Comparison of ENCODE assay signal across 12 mouse cellular contexts in the genomic region with DNA sequence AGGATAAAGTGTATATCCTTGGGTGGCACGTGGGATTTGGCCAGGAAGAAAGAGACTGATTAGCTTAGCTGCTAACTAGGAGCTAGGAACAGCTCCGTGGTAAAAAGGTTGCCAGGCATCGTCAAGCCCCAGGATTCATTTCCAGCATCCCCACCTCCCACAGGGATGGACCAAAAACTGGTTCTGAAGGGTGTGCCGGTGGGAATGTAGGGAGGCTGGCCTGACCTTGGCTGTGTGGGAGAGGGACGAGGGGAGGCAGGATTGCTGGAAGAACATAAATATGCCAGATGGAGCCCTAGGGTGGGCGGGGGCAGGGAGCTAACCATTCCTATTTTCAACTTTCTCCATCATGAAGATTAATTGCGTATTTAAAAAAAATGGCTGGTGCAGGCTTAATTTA. TPM values are rescaled to one million over a fixed set of nuclear protein-coding genes. Genes with fewer than 3 reads are reported as not detected.
DNase-seq lines count a peak whose midpoint lies in the region; ATAC-seq lines count a peak whose summit lies in the region.
"Had no signal": no experiment of that assay in that cellular context is flagged by ENCODE, and none has a peak within 500 bp of the region (broad histone marks: within the 10 kb centered on the region; RNA-seq: fewer than 3 reads in every experiment).

No protein-coding gene starts in this region.

- ATAC-seq in kidney, embryonic 14.5 days (ENCODE audit: low FRiP score, low TSS enrichment): no peak
- no peak for ATAC-seq in forebrain, embryonic 15.5 days (replicated peaks)
- ATAC-seq in midbrain, embryonic 14.5 days (ENCODE audit: low FRiP score, low TSS enrichment): no peak
- no peak for ATAC-seq in monocyte, adult 5-6 weeks (replicated peaks; ENCODE audit: insufficient number of reproducible peaks, low FRiP score, low TSS enrichment, poor library complexity, severe bottlenecking)
- ATAC-seq: Patski had no signal

- H3K9me3 ChIP-seq in kidney, embryonic 14.5 days (ENCODE audit: control insufficient read depth, low read length): no peaks in the 10 kb centered on the region
- H3K9me3 ChIP-seq in forebrain, embryonic 15.5 days: no peaks in the 10 kb centered on the region
- H3K9me3 ChIP-seq in midbrain, embryonic 14.5 days (ENCODE audit: control insufficient read depth, low read length): no peaks in the 10 kb centered on the region
- H3K9me3 ChIP-seq: limb, embryonic 12.5 days had no signal

- no peaks in the 10 kb centered on the region for H3K36me3 ChIP-seq in kidney, embryonic 14.5 days (ENCODE audit: control insufficient read depth, insufficient read depth, low read length)
- H3K36me3 ChIP-seq in forebrain, embryonic 15.5 days: no peaks in the 10 kb centered on the region
- no peaks in the 10 kb centered on the region for H3K36me3 ChIP-seq in midbrain, embryonic 14.5 days (ENCODE audit: control insufficient read depth, insufficient read depth, low read length)
- H3K36me3 ChIP-seq: limb, embryonic 12.5 days had no signal

- H3K27ac ChIP-seq in kidney, embryonic 14.5 days (ENCODE audit: low read depth, low read length): peak overlapping the region; percentile 38; the same call in 1 of the 2 replicates
- H3K27ac ChIP-seq in forebrain, embryonic 15.5 days (replicated peaks): peak overlapping the region; percentile 81
- H3K27ac ChIP-seq in midbrain, embryonic 14.5 days (replicated peaks; ENCODE audit: low read depth, low read length): no peak overlapping the region

- DNase-seq in kidney, postnatal 36 days: no peak
- DNase-seq in R1 (ENCODE audit: low read depth, low spot score): peak; percentile 62
- DNase-seq in midbrain, embryonic 14.5 days: no peak
- DNase-seq in urinary bladder, postnatal 4 days (ENCODE audit: low spot score in 2 of 2): no peak
- DNase-seq in c-Kit-positive CD71-positive TER-119-positive erythroid progenitor cells, embryonic 14.5 days (ENCODE audit: low spot score): no peak
- DNase-seq: cerebellum, adult 8-10 months; gastrocnemius, postnatal 10 days had no signal

- peak overlapping the region; percentile 85; the same call in 1 of the 2 replicates for H3K4me2 ChIP-seq in kidney, embryonic 14.5 days (replicated peaks; ENCODE audit: low read depth, low read length)
- peak overlapping the region; percentile 62 for H3K4me2 ChIP-seq in forebrain, embryonic 15.5 days (replicated peaks)
- H3K4me2 ChIP-seq in midbrain, embryonic 14.5 days (ENCODE audit: low read length): peak overlapping the region; percentile 70

- 21% methylated on average over 7 of the region's 7 CpGs for WGBS in kidney, embryonic 14.5 days
- 31% methylated on average over 7 of the region's 7 CpGs for WGBS in forebrain, embryonic 15.5 days
- 31% methylated on average over 7 of the region's 7 CpGs for WGBS in midbrain, embryonic 14.5 days

- H3K4me3 ChIP-seq in kidney, embryonic 14.5 days (ENCODE audit: low read length): no peak overlapping the region; the same call in 1 of the 2 replicates
- peak overlapping the region; percentile 53 for H3K4me3 ChIP-seq in forebrain, embryonic 15.5 days
- peak overlapping the region; percentile 50 for H3K4me3 ChIP-seq in midbrain, embryonic 14.5 days (replicated peaks; ENCODE audit: low read depth, low read length)

- no peak overlapping the region for H3K9ac ChIP-seq in kidney, embryonic 14.5 days (ENCODE audit: low read depth, low read length)
- H3K9ac ChIP-seq in forebrain, embryonic 15.5 days (replicated peaks): peak overlapping the region; percentile 59; the same call in 1 of the 2 replicates
- H3K9ac ChIP-seq in midbrain, embryonic 14.5 days (replicated peaks; ENCODE audit: low read length): no peak overlapping the region

- H3K27me3 ChIP-seq in kidney, embryonic 14.5 days (ENCODE audit: control insufficient read depth, insufficient read depth, low read length): no peaks in the 10 kb centered on the region
- H3K27me3 ChIP-seq in forebrain, embryonic 15.5 days: no peaks in the 10 kb centered on the region
- H3K27me3 ChIP-seq in midbrain, embryonic 14.5 days (ENCODE audit: control insufficient read depth, insufficient read depth, low read length): no peaks in the 10 kb centered on the region
- H3K27me3 ChIP-seq: Patski had no signal

- peaks cover 22% of the 10 kb centered on the region; the same call in 1 of the 2 replicates for H3K4me1 ChIP-seq in kidney, embryonic 14.5 days (ENCODE audit: control insufficient read depth, insufficient read depth, low read length)
- H3K4me1 ChIP-seq in forebrain, embryonic 15.5 days: peaks cover 62% of the 10 kb centered on the region
- H3K4me1 ChIP-seq in midbrain, embryonic 14.5 days (ENCODE audit: control insufficient read depth, insufficient read depth, low read length): peaks cover 26% of the 10 kb centered on the region; the same call in 1 of the 2 replicates

RNA-seq across cellular contexts. Expression of a gene that starts 1.2 kb away (rescaled TPM):
- polyA plus RNA-seq in kidney, embryonic 14.5 days (2014; fragmentation: Nextera tagmentation; extraction: Ambion mirVana): 23.3 and 25.5 TPM in 2 replicates
- 29.7 and 32.7 TPM in 2 replicates for polyA plus RNA-seq in forebrain, embryonic 15.5 days (2015; fragmentation: Nextera tagmentation; extraction: Ambion mirVana)
- polyA plus RNA-seq in midbrain, embryonic 14.5 days (2014; fragmentation: Nextera tagmentation; extraction: Ambion mirVana): 26.1 and 30.9 TPM in 2 replicates
- 11.8 to 34.1 TPM (median 16.2 TPM) in 3 replicates for total RNA-seq in monocyte, adult 5-6 weeks (2017)
